Mouse (Mus musculus): Measurements from ENCODE around the gene Syp. TPM values are rescaled to one million over a fixed set of nuclear protein-coding genes. Genes with fewer than 3 reads are reported as not detected.

Gene Syp
- 1.7 to 5.0 TPM in 2 of 3 replicates, not detected in the other for total RNA-seq (2017)

- ATAC-seq (replicated peaks; ENCODE audit: insufficient number of reproducible peaks, low FRiP score, low TSS enrichment, poor library complexity, severe bottlenecking), result peak; percentile 68
These were observed at the start of gene Syp for GRCm38 (mm10) chrX:7638401-7639091. Syp (plus strand) TSS chrX:7638471.

DNA sequence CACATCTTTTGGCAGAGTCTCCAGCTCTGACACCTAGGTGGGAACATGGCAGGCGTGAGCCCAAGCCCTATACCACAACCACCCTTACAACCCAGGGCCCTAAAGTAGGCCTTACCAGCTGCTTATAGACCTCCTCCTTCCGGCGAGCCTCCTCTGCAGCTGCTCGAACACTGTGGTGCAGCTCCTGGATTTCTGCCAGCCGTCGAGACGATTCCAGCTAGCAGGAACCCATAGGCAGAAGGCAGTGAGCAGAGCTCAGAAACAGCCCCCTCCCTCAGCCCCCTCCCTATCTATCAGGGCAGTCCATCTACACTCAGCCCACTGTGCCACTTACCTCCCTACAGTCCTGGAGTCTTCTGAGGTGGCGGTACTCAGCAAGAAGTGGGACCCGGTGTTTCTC is 42.9 kb upstream of the Syp start:
- ATAC-seq (replicated peaks; ENCODE audit: insufficient number of reproducible peaks, low FRiP score, low TSS enrichment, poor library complexity, severe bottlenecking), result no peak

- peak; percentile 49; the same call in 1 of the 2 replicates for ATAC-seq (replicated peaks; ENCODE audit: insufficient number of reproducible peaks, low FRiP score, low TSS enrichment, poor library complexity, severe bottlenecking)
These were observed 34.3 kb upstream of the Syp start for GRCm38 (mm10) chrX:7604004-7604403.

DNA sequence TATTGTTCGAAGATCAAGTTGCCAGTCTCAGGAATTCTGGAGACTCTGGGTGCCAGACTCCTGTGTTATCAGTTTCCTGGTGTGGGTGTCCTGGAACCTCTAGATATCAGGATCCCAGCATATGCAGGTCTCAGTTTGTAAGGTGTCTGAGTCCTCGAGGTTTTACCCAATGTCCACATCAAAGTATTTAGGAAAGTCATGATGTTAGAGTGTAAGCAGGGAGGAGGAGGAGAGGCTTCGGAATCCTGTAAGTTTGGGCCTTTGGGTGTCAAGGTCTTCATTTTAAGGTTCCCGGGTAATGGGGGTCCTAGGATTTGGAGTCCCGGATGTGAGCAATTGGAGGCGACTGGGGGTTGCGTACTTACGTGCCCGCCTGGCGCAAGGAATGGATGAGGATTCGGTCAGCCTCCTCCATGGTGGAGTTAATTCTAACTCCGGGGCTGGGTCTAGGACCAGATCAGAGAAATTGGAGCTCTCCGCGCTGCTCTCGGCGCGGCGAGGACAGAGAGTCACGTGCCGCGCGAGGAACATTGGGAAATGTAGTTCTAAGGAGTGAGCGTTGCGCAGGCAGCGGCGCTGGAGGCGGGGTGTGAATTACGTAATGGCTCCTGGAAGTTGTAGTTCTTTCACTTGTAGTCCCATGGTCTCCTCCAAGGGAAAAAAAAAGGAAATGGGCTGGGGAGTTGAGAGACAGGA is 33.2 kb upstream of the Syp start, which contains the start of gene Ccdc22:
TSS of gene Ccdc22 (minus strand) at position 639 of the 696 bp plus-strand sequence.
- ATAC-seq (replicated peaks; ENCODE audit: insufficient number of reproducible peaks, low FRiP score, low TSS enrichment, poor library complexity, severe bottlenecking), result peak; percentile 95

- no peak for ATAC-seq (replicated peaks; ENCODE audit: insufficient number of reproducible peaks, low FRiP score, low TSS enrichment, poor library complexity, severe bottlenecking)
These were observed 32.7 kb upstream of the Syp start for GRCm38 (mm10) chrX:7605575-7605941.

- ATAC-seq (replicated peaks; ENCODE audit: insufficient number of reproducible peaks, low FRiP score, low TSS enrichment, poor library complexity, severe bottlenecking), result no peak
These were observed 31.5 kb upstream of the Syp start, which contains the start of gene Cacna1f for GRCm38 (mm10) chrX:7606783-7607182. Cacna1f (plus strand) TSS chrX:7607083.

GRCm38 (mm10) chrX:7610035-7610434 is 28.2 kb upstream of the Syp start:
- ATAC-seq (replicated peaks; ENCODE audit: insufficient number of reproducible peaks, low FRiP score, low TSS enrichment, poor library complexity, severe bottlenecking), result no peak

DNA sequence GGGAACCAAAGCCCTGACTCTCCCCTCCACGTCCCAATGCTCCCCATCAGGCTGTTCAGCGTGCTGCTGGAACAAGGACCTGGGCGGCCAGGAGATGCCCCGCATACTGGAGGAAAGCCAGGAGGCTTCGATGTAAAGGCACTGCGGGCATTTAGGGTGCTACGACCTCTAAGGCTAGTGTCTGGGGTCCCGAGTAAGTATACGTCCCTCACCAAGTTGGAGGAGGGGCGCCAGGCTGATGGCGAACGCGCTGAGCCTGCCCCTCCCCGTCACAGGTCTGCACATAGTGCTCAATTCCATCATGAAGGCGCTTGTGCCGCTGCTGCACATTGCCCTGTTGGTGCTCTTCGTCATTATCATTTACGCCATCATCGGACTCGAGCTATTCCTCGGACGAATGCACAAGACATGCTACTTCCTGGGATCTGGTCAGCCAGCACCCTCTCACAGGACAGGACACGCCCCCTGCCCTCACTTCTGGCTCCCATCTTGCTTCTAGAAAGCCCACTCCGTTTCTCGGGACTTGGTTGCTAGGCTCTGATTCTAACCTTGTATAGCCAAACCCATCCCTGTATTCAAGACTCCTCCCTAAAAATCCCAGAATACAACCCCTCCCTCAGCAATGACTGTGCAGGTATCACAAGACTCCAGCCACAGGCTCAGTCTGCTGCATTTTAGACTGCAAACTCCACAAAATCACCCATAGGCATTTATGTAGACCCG is 27.6 kb upstream of the Syp start:
- ATAC-seq (replicated peaks; ENCODE audit: insufficient number of reproducible peaks, low FRiP score, low TSS enrichment, poor library complexity, severe bottlenecking), result no peak

DNA sequence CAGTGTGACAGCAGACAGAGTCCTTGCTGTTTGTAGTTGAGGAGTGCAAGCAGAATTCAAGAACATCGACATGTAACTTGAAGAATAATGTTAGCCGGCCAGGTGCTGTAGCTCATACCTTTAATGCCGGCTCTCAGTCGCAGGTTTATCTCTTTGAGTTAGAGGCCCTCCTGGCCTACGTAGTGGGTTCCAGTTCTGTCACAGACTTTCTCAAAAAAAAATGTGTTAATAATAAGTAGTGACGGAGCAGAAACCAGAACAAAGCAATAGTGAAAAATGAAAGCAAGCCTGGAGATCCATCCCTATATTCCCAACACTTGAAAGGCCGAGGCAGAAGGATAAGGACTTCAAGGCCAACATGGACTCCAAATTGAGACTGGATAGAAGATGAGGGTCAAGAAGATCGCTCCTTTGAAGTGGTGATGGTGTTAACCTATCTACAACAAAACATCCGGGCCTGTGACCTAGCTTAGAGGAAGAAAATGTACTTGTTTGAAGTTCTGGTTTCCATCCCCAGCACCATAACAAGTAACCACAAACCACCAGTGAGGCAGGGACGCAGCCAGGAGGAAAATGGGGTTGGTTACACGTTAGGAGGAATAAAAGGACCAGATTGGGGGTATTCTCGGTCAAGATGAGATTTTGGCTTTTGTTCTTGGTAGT is 20.3 kb upstream of the Syp start:
- ATAC-seq (replicated peaks; ENCODE audit: insufficient number of reproducible peaks, low FRiP score, low TSS enrichment, poor library complexity, severe bottlenecking), result no peak

DNA sequence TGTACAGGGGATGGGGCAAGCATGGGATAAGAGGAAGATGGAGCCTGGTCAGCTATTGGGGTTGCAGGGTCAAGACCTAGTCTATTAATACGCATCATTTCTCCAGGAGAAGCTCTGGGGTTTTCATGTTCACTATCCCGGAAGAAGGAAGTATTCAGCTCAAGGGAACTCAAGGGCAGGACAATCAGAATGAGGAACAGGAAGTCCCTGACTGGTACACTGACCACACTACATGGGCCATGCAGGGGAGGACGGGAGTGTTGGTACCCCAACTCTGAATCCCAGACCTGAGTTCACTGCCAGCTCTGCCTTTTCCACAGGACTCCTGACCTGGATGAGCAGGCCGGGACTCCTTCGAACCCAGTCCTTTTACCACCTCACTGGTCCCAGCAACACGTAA is 5.7 kb upstream of the Syp start:
- ATAC-seq (replicated peaks; ENCODE audit: insufficient number of reproducible peaks, low FRiP score, low TSS enrichment, poor library complexity, severe bottlenecking), result 0 out of 2 replicates have a peak, but pooled peaks have one; percentile 47

DNA sequence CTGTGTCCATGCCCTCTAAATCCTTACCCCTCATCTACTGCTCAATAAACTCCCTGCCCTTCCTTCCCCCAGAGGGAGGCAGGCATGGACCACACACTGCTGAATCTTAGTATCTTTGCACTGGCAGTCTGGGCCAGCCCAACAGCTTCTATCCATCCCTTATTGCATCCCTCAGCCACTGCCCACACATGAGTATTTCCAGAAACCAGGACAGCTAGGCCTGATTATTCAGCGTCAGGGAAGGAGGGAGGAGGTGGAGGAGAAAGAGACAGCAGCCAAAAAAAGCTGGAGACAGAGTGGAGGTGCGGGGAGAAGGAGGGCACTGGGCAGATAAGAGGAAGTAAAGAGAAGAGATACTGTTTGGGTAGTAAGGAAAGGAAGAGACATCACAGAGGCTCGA is 3.2 kb upstream of the Syp start:
- no peak for ATAC-seq (replicated peaks; ENCODE audit: insufficient number of reproducible peaks, low FRiP score, low TSS enrichment, poor library complexity, severe bottlenecking)

DNA sequence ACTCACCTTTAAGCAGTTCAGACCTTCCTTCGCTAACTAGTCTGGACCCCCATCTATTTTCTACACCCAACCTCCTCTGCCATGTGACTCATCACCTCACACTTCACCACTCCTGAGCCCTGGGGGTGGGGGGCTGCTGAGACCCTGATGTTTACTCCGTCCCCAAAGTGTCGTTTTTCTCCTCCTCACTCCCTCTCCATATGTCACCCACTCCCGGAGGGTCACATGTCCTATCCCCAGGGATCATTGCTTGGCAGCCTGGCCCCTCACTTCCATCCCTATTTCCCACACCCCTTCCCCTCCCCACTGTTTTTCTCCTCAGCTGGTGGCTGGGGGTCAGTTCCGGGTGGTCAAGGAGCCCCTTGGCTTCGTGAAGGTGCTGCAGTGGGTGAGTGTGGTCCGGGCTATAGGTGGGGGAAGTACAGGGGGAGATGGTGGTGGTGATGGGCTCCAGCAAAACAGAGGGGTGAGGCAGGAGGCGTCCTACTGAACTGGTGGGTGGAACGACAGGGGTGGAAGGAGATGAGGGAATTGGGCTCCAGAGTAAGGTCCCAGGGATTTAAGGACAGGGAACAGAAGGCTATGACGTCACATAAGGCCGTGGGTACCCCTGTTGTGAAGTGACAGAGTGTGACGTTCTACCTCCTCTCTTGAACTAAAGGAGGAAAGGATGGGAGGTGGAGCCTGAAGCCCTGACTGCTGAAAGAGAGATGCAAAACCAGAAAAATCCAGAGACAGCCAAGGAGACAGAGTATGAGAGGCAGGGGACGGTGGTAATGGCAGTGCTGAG is 1.5 kb downstream of the Syp start:
- ATAC-seq (replicated peaks; ENCODE audit: insufficient number of reproducible peaks, low FRiP score, low TSS enrichment, poor library complexity, severe bottlenecking), result no peak

- ATAC-seq (replicated peaks; ENCODE audit: insufficient number of reproducible peaks, low FRiP score, low TSS enrichment, poor library complexity, severe bottlenecking), result no peak
These were observed 2.5 kb downstream of the Syp start for GRCm38 (mm10) chrX:7640785-7641184.

DNA sequence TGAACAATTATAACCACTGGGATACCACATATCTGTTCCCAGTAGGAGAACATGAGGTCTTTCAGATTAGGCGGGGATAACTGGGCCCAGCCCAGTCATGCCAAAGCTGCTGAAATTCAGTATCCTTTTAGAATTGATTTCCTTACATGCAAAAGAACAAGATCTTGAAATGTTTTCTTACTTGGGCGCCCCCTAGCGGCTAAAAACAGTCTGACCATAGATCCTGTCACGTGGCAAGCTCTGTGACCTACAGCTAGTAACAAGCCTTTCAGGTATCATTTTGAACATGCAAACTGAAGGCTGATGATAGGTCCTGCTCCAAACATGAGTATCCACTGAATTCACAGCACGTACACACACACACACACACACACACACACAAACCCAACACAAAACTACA is 7.1 kb downstream of the Syp start:
- no peak for ATAC-seq (replicated peaks; ENCODE audit: insufficient number of reproducible peaks, low FRiP score, low TSS enrichment, poor library complexity, severe bottlenecking)

- ATAC-seq (replicated peaks; ENCODE audit: insufficient number of reproducible peaks, low FRiP score, low TSS enrichment, poor library complexity, severe bottlenecking), result peak; percentile 95
These were observed 10.5 kb downstream of the Syp start for GRCm38 (mm10) chrX:7648671-7649304.

DNA sequence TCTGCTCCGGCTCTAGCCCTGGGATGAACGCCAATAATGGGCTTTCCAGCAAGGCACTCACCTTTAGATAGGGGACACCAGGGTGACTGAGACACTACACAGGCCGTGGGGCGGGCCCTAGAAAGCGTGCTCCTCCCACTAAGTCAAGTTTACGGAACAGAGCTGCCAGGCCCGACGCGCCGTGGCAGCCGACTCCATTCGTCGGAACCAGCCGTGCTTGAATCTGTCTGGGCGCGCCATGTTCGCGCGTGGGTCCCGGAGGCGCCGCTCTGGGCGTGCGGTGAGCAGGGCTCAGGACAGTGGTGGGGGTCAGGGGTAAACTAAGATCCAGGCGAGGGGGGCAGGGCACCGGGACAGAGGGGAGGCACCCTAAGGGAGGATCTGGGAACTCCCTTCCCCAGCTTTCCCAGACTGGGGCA is 19.0 kb downstream of the Syp start, which contains the start of gene Prickle3:
TSS of gene Prickle3 (plus strand) at position 40 of the 419 bp plus-strand sequence.
- peak; percentile 90 for ATAC-seq (replicated peaks; ENCODE audit: insufficient number of reproducible peaks, low FRiP score, low TSS enrichment, poor library complexity, severe bottlenecking)

DNA sequence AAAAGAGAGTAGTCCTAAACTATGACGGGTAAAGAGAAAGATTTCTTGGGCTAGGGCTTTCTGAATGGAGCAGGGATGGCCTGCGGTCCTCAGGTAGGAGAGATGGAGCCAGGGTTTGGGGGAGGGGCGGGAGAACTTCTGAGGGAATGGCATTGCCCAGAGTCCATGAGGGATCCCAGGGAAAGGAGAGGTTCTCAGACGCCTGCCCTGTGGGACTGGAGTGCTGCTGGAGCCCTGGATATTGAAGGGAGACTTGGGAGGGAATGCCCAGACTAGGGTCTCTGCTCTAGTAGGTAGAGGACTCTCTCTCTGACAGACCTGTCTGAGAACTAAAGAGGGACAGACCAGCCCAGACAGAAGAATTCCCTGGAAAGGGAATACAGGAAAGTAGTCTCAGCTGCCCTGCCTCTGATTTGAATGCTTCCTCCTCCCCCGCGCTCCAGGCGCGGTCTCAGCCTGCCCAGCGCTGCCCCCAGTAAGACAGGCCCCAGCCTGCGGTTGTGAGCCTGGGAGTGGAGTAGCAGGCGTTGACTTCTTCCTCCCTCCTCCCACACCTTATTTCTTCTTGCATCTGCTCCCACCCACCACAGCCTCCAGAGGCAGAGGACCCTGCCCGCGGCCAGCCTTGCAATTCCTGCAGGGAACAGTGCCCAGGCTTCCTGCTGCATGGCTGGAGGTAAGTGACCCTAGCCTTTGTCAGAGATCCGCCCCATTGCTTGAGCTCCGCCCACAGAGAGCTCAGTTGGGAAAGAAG is 19.9 kb downstream of the Syp start:
- ATAC-seq (replicated peaks; ENCODE audit: insufficient number of reproducible peaks, low FRiP score, low TSS enrichment, poor library complexity, severe bottlenecking), result no peak

Measured in monocyte, adult 5-6 weeks (primary cell).